Mouse (Mus musculus): Measurements from ENCODE around the gene Prelp. TPM values are rescaled to one million over a fixed set of nuclear protein-coding genes. Genes with fewer than 3 reads are reported as not detected.

Prelp gene
- polyA plus RNA-seq, 1 experiment from 2014 or later: 6.4 TPM

DNA sequence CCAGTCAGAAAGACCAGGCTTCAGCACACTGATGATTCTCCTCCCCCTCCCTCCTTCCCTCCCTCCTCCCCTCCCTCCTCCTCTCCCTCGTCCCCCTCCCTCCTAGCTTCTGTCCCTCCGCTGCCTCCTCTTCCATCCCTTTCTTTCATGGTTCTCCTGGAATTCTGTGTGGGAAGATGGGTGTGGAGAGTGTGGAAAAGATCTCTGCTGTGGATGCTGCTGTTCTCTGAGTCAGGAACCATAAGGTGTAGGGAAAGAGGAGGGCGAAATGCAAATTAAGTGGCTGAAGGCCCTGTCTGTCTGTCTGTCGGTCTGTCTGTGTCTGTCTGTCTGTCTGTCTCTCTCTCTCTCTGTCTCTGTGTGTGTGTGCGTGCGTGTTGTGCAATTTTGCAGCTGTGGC lies 23.9 kb downstream of the Prelp start:
- DNase-seq (ENCODE audit: low spot score) (no peak), ATAC-seq (no peak)
- H3K36me3 ChIP-seq (ENCODE audit: insufficient read depth, low read length): no peaks in the 10 kb centered on the region
- H3K9me3 ChIP-seq (ENCODE audit: low read length): no peaks in the 10 kb centered on the region
- H3K4me1 ChIP-seq (ENCODE audit: insufficient read depth, low read depth, low read length): peaks cover 6% of the 10 kb centered on the region; the same call in 1 of the 2 replicates
- no peak overlapping the region for H3K27ac ChIP-seq (ENCODE audit: low read length)
- no peaks in the 10 kb centered on the region for H3K27me3 ChIP-seq (replicated peaks; ENCODE audit: insufficient read depth, low read length)
- no peak overlapping the region for H3K9ac ChIP-seq (replicated peaks; ENCODE audit: low read depth)
- H3K4me3 ChIP-seq (ENCODE audit: low read depth, low read length): no peak overlapping the region
- WGBS: 67% methylated on average over 6 of the region's 6 CpGs
- H3K4me2 ChIP-seq (replicated peaks; ENCODE audit: low read depth, low read length): no peak overlapping the region
- TF ChIP-seq CTCF (IDR thresholded peaks at IDR 0.05) (no peak), EP300 (IDR thresholded peaks at IDR 0.05) (no peak)

DNA sequence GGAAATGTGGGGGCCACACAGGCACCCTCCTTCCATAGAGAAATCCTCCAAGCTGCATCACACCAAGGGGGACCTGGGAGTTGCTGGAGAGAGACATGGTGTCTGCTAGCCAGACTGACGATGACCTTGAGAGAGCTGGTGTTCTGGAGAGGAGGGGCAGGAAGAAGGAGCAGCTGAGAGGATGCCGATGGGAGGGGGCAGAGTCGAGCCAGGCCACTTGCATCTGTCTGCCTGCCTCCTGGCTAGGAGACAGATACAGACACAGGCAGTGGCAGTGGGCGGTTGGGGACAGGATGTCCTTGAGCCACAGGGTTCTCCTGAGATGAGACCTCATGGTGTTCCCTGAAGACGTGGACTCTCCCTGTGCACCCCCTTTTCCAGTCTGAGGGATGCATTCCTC lies 29.7 kb downstream of the Prelp start:
- no peaks in the 10 kb centered on the region for H3K27me3 ChIP-seq (replicated peaks; ENCODE audit: insufficient read depth, low read length)
- DNase-seq (ENCODE audit: low spot score): peak; percentile 59
- ATAC-seq: peak; percentile 49
- H3K4me2 ChIP-seq (replicated peaks; ENCODE audit: low read depth, low read length): no peak overlapping the region
- no peak overlapping the region for H3K9ac ChIP-seq (replicated peaks; ENCODE audit: low read depth)
- 29% methylated on average over 5 of the region's 5 CpGs for WGBS
- TF ChIP-seq EP300 (IDR thresholded peaks at IDR 0.05): 0 out of 2 replicates have a peak, but pooled peaks have one; percentile 8
- no peak; the same call in 1 of the 2 replicates for TF ChIP-seq CTCF (IDR thresholded peaks at IDR 0.05)
- no peaks in the 10 kb centered on the region for H3K9me3 ChIP-seq (ENCODE audit: low read length)
- H3K4me1 ChIP-seq (ENCODE audit: insufficient read depth, low read depth, low read length): peaks cover 15% of the 10 kb centered on the region
- H3K27ac ChIP-seq (ENCODE audit: low read length): no peak overlapping the region
- no peak overlapping the region for H3K4me3 ChIP-seq (ENCODE audit: low read depth, low read length)
- no peaks in the 10 kb centered on the region for H3K36me3 ChIP-seq (ENCODE audit: insufficient read depth, low read length)

DNA sequence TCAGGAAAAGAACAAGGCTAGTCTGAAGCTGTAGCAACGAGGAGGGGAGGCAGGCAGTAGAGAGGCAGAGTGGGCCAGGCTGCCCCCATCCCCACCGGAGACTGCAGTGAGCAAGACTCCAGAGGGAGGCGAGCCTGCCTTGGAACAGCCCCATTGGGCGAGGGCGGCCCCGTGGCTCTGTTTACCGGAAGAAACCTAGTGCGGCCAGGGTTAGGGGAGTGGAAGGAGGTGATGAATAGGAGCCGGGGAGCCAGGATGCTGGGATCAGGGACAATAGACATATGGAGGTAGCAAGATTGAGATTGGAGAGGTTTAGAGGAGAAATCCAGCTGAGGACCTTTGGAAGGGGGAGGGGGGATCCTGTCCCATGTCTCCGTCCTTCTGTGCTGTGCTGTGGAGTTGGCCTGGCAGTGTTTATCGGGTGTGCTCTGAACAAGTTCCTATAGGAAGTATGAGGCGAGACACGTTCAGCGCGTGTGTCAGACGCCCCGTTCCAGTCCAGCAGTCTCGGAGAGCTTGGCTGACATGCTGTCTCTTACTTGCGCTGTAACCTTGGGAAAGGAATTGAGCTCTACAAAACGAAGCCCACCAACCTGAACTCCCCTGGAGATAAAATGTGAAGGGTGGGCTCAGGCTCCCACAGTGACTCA lies 31.1 kb downstream of the Prelp start:
- DNase-seq (ENCODE audit: low spot score): peak; percentile 35
- WGBS: 7% methylated on average over 20 of the region's 20 CpGs
- peak overlapping the region; percentile 36 for H3K4me2 ChIP-seq (replicated peaks; ENCODE audit: low read depth, low read length)
- no peak overlapping the region for H3K4me3 ChIP-seq (ENCODE audit: low read depth, low read length)
- no peaks in the 10 kb centered on the region for H3K27me3 ChIP-seq (replicated peaks; ENCODE audit: insufficient read depth, low read length)
- no peak overlapping the region for H3K27ac ChIP-seq (ENCODE audit: low read length)
- H3K36me3 ChIP-seq (ENCODE audit: insufficient read depth, low read length): no peaks in the 10 kb centered on the region
- H3K9ac ChIP-seq (replicated peaks; ENCODE audit: low read depth): no peak overlapping the region
- ATAC-seq: peak; percentile 34; the same call in 1 of the 2 replicates
- no peaks in the 10 kb centered on the region for H3K9me3 ChIP-seq (ENCODE audit: low read length)
- peaks cover 15% of the 10 kb centered on the region for H3K4me1 ChIP-seq (ENCODE audit: insufficient read depth, low read depth, low read length)
- TF ChIP-seq EP300 (IDR thresholded peaks at IDR 0.05) (no peak), CTCF (IDR thresholded peaks at IDR 0.05) (no peak)

DNA sequence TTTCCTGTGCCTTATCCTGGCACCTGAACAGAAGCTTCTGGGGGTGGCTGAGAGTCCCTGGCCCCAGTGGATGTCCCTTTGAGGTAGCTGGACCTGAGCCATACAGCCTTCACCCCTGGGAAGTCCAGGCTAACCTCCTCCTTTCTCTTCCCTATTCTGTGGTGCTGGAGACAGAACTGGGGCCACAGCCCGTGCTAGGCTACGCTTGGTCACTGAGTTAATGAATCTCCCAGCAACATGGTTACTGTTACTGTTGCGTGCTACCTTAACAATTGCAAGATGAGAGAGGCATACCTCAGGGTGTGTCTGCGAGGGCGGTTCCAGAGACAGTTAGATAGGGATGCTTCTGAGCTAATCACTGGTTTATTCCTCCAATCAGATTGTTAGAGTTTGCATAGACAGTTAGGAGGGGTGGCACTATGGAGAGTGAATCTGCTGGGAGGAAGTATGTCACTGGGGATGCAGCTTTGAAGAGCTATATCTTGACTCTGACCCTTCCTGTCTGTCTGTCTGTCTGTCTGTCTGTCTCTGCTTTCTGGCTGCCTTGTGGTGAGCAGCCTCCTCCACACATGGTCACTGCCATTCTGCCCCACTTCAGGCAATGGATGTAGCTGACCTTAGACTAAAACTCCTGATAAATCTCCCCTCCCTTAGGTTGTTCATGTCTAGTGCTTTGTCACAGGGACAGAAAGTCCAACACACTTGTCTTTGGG lies 33.5 kb downstream of the Prelp start:
- no peak for TF ChIP-seq CTCF (IDR thresholded peaks at IDR 0.05)
- TF ChIP-seq EP300 (IDR thresholded peaks at IDR 0.05): no peak
- Histone ChIP-seq H3K36me3 (ENCODE audit: insufficient read depth, low read length) (no peaks in the 10 kb centered on the region), H3K4me1 (ENCODE audit: insufficient read depth, low read depth, low read length) (peaks cover 11% of the 10 kb centered on the region), H3K9ac (replicated peaks; ENCODE audit: low read depth) (no peak overlapping the region), H3K9me3 (ENCODE audit: low read length) (no peaks in the 10 kb centered on the region), H3K4me2 (replicated peaks; ENCODE audit: low read depth, low read length) (no peak overlapping the region), H3K4me3 (ENCODE audit: low read depth, low read length) (no peak overlapping the region), H3K27me3 (replicated peaks; ENCODE audit: insufficient read depth, low read length) (no peaks in the 10 kb centered on the region), H3K27ac (ENCODE audit: low read length) (no peak overlapping the region)
- ATAC-seq (no peak), DNase-seq (ENCODE audit: low spot score) (no peak)
- WGBS: 78% methylated on average over 5 of the region's 5 CpGs

DNA sequence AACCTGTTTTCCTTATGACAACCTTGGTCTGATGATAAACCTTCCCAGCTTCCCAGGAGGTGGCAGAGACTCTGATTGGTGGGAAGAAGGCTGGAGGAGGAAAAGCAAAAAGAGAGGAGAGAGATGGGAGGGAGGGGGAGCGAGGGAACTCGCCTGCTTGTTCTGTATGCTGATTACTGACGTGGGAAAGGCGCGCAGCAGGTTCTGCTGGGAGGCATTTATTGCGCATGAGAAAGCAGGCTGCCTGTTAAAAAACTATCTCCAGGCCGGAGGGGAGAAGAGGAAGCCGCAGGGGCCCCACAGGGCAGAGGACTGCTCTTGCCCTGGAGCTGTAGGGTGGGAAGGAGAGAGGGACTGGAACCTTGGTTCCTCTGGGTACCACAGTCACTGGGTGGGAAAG lies 34.2 kb downstream of the Prelp start:
- TF ChIP-seq CTCF (IDR thresholded peaks at IDR 0.05) (no peak), EP300 (IDR thresholded peaks at IDR 0.05) (no peak)
- Histone ChIP-seq H3K4me1 (ENCODE audit: insufficient read depth, low read depth, low read length) (peaks cover 9% of the 10 kb centered on the region), H3K4me3 (ENCODE audit: low read depth, low read length) (no peak overlapping the region), H3K27ac (ENCODE audit: low read length) (no peak overlapping the region), H3K9me3 (ENCODE audit: low read length) (no peaks in the 10 kb centered on the region), H3K9ac (replicated peaks; ENCODE audit: low read depth) (no peak overlapping the region), H3K4me2 (replicated peaks; ENCODE audit: low read depth, low read length) (no peak overlapping the region), H3K36me3 (ENCODE audit: insufficient read depth, low read length) (no peaks in the 10 kb centered on the region), H3K27me3 (replicated peaks; ENCODE audit: insufficient read depth, low read length) (no peaks in the 10 kb centered on the region)
- no peak for ATAC-seq
- 30% methylated on average over 8 of the region's 8 CpGs for WGBS
- no peak for DNase-seq (ENCODE audit: low spot score)

DNA sequence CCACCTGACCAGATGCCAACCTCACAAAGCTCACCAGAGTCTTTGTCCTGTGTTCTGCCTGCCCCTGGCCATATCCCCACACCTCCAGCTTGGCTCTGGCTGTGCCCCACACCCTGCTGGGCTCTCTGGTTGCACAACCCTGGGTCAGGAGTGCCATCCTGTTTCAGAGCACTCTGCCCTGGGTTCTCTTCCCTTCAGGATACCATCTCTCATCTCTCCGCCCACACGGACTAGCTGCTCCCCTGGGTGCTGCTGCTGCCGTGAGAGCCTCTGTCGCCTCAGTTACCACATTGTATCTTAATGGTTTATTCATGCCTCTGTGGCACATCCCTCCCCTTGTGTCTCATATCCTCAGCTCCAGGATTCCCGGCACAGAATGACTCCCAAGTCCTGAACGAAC lies 34.8 kb downstream of the Prelp start:
- ATAC-seq (no peak), DNase-seq (ENCODE audit: low spot score) (no peak)
- TF ChIP-seq EP300 (IDR thresholded peaks at IDR 0.05) (no peak), CTCF (IDR thresholded peaks at IDR 0.05) (no peak)
- Histone ChIP-seq H3K4me2 (replicated peaks; ENCODE audit: low read depth, low read length) (no peak overlapping the region), H3K9ac (replicated peaks; ENCODE audit: low read depth) (no peak overlapping the region), H3K4me1 (ENCODE audit: insufficient read depth, low read depth, low read length) (peaks cover 9% of the 10 kb centered on the region), H3K4me3 (ENCODE audit: low read depth, low read length) (no peak overlapping the region), H3K9me3 (ENCODE audit: low read length) (no peaks in the 10 kb centered on the region), H3K27me3 (replicated peaks; ENCODE audit: insufficient read depth, low read length) (no peaks in the 10 kb centered on the region), H3K27ac (ENCODE audit: low read length) (no peak overlapping the region), H3K36me3 (ENCODE audit: insufficient read depth, low read length) (no peaks in the 10 kb centered on the region)
- 58% methylated on average over 6 of the region's 6 CpGs for WGBS
